In the genomic region with DNA sequence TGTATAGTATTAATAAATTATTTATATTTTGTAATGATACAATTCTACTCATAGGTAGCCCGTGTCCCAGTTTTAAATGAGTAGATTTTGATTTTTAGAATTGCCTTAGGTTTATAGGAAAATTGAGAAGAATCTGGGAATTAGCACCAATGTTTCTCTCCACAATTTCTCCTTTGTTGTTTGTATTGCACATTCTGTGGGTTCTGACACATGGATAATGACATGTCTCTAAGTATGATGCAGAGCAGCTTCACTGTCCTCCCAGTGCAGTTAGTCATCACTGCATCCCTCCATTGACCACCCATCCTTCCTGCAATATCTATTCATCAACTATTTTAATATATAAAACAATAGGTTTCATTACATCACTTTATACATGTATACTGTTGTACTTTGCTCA, we compare ENCODE assay signal across 15 mouse cellular contexts.
"Had no signal": no experiment of that assay in that cellular context is flagged by ENCODE, and none has a peak within 500 bp of the region (broad histone marks: within the 10 kb centered on the region; RNA-seq: fewer than 3 reads in every experiment).

No protein-coding gene starts in this region.

- H3K4me3 ChIP-seq: neural tube, embryonic 13.5 days; neural tube, embryonic 15.5 days; stomach, embryonic 15.5 days had no signal

- H3K27me3 ChIP-seq: neural tube, embryonic 13.5 days; neural tube, embryonic 15.5 days; stomach, embryonic 15.5 days had no signal

- H3K36me3 ChIP-seq: neural tube, embryonic 13.5 days; neural tube, embryonic 15.5 days; stomach, embryonic 15.5 days had no signal

- DNase-seq: retina, postnatal 1 day; right cerebral cortex, adult 18-20 months; right cerebral cortex, postnatal 14 days; right cerebral cortex, postnatal 25 days; right cerebral cortex, postnatal 4 days; spleen, adult 18-20 months; thymus, adult 18-20 months; thymus, adult 2 months; thymus, postnatal 14 days; thymus, postnatal 25 days; thymus, postnatal 36 days; thymus, postnatal 4 days had no signal
